Mouse (Mus musculus) layer of hippocampus, adult 9-11 months (tissue): Measurements from ENCODE around the gene Ubxn6.
"Not testable (repeated sequence)": the region's sequence is repeated elsewhere in the genome, so short reads cannot be mapped to it uniquely, and the experiment has no call there.

Source experiments
- DNase-seq: peaks from one replicate; pipeline ENCODE4 v3.0.0; 2022

Ubxn6 gene

DNA sequence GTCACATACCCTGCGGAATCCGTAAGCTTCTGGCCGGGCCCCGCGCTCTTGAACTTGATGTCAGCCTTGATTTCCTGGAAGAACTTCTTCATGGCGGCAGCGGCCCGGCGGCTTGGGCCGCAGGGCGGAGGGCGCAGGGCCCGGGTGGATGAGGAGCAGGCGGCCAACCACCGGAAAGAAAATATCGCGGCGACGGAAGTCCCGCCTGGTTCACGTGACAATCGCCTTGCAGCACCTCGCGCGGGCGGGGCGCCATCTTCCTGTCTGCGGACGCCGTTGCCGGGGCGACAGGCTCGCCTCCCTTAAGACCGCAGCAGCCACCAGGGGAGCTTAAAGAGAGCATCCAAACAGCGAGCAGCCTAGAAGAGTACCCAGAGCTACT, at the start of gene Ubxn6:
Gene Ubxn6 (minus strand): TSS at position 202 of the 382 bp plus-strand sequence.
- DNase-seq = peak; percentile 98

- no peak for DNase-seq
Measured at GRCm38 (mm10) chr17:56123681-56124340, 49.0 kb upstream of the Ubxn6 start.

DNA sequence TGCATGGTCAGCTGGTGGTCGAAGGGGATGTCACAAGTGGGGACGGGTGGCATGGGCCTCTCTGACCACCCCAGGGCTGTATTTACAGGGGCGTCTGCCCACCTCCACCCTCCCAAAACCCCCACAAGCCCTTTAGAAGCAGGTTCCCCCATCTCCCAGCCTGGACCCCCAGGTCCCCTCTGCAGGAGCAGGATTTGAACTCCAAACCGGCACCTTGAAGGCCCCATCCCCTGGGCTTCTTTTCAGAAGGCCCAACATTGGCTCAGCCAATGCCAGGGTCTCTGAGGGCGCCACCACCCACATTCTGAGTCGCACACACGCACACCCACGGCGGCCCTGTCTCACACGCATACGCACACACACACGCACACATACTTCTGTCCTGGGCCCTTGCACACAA, 48.3 kb upstream of the Ubxn6 start:
- no peak for DNase-seq

DNA sequence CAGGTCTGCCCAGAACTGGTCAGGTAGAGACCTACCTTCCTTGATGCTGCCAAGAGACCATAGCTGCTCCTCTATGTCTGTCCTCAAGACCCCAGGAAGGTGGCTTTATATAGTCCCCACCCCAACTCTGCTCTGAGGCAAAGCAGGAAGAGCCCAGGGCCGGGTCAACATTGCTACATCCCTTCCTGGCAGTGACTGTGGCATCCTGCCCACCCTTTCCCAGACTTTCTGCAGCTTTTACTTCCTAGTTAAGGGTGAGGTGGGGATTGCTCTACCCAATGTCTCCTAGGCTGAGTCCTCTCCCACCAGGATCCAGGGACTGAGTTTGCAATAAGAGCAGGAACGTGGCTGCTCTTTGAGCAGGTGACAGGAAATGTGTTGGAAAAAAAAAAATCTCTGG, 47.0 kb upstream of the Ubxn6 start, which contains the start of gene Lrg1:
Gene Lrg1 (minus strand): TSS at position 176 of the 400 bp plus-strand sequence.
- no peak for DNase-seq

GRCm38 (mm10) chr17:56119981-56120880, 45.4 kb upstream of the Ubxn6 start:
- no peak for DNase-seq

- no peak for DNase-seq
Measured at GRCm38 (mm10) chr17:56119431-56119830, 44.6 kb upstream of the Ubxn6 start.

- no peak for DNase-seq
Measured at GRCm38 (mm10) chr17:56117251-56117710, 42.5 kb upstream of the Ubxn6 start, which contains the start of gene Plin5. Gene Plin5 (minus strand): TSS chr17:56117596.

DNA sequence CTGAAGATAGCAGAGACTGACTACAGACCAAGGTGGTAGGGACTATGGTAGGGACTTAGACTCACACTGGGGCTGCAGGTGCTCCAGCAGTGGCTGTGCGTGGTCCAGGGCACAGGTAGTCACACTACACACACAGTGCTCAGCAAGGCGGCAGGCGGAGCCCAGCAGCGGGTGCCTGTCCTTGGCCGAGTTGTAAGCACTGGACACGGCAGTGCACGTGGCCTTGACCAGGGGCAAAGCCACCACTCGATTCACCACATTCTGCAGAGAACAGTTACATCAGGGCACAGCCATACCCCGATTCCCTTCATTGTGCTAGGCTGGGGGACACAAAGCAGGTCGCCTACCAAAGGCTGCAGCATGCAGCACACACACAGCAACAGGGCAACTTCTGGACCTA, 41.4 kb upstream of the Ubxn6 start:
- DNase-seq = no peak

- no peak for DNase-seq
Measured at GRCm38 (mm10) chr17:56112743-56113142, 37.9 kb upstream of the Ubxn6 start.

DNA sequence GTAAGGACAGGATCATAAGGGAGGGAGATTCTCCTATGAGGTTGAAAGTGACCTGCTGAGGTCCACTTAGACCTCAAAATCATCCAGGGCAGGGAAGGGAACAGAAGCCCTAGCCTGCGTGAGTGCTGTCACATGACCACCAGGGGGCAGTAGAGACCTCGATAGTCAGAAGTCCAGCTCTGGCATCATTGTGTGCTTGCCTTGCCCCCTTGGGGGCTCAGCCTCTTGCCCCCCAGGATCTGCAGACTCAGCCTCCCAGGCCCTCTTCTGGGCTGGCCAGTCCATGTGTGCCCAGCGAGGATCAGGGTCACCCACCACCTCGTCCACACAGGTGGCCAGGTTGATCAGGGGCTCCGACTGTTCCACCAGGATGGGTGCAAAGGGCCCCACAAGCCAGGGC, 37.0 kb upstream of the Ubxn6 start:
- no peak for DNase-seq

- DNase-seq = no peak
Measured at GRCm38 (mm10) chr17:56111021-56111420, 36.2 kb upstream of the Ubxn6 start.

GRCm38 (mm10) chr17:56110571-56110970, 35.7 kb upstream of the Ubxn6 start:
- DNase-seq = no peak

DNA sequence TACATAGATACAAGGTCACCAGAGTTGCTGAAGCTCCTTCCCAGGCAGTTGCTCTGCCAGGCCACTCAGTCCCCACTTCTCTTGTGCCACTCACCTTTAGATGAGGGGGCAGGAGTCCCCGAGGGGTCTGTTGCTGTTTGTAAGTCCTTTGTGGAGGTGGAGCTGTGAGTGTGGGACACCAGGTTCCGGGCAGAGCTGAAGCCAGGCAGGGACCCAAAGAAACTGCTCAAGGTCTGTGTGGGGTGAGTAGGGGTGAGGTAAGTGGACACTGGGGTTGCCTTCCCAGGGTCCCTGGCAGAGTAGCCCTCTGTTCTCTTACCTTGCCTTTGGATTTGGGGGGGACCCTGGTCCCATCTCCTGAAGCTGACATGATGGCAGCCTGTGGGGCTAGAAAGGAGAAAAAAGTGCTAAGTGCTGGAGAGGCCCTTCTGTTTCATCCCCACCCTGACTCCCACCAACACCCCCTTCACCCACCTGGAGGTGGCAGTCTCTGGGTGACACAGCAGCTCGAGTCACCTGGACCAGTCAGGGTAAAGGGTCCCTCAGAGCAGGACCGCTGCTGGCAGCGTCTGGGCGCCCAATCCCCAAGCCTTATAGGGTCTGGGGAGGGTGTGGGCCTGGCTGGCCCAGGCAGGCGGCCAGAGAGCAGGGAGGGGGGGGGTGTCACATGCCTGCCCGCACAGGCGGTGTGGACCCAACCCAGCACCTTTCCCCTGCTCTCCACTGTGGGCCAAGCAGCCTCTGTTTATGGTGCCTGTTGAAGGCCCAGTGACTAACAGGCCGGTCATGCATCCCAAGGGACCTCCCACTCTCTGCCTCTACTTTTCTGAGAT, 34.6 kb upstream of the Ubxn6 start, which contains the start of gene Plin4:
Gene Plin4 (minus strand): TSS at position 585 of the 833 bp plus-strand sequence.
- DNase-seq = no peak

GRCm38 (mm10) chr17:56108334-56109044, 33.7 kb upstream of the Ubxn6 start:
- DNase-seq = peak; percentile 91

DNA sequence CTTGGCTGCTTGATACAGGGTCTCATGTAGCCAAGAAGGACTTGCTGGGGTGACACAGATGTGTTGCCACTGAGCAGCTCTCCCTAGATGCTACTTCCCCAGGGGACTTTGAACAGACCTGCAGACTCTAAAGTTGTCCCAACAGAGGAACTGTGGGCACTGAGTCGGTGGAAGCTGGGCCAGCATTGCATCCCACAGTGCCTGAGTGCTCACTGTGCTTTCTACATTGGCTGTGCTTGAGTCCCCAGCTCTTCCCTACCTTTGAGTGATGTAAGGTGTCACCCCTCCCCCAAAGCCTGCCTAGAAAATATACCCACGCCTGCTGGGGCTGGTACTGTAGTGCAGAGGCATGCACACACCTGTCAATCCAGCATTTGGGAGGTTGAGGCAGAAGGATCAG, 32.9 kb upstream of the Ubxn6 start:
- no peak for DNase-seq

- DNase-seq = no peak
Measured at GRCm38 (mm10) chr17:56106981-56107380, 32.2 kb upstream of the Ubxn6 start.

GRCm38 (mm10) chr17:56106436-56106835, 31.6 kb upstream of the Ubxn6 start:
- DNase-seq = not testable (repeated sequence)

GRCm38 (mm10) chr17:56104821-56105220, 30.0 kb upstream of the Ubxn6 start:
- not testable (repeated sequence) for DNase-seq

- DNase-seq = no peak
Measured at GRCm38 (mm10) chr17:56103465-56104285, 28.8 kb upstream of the Ubxn6 start.

DNA sequence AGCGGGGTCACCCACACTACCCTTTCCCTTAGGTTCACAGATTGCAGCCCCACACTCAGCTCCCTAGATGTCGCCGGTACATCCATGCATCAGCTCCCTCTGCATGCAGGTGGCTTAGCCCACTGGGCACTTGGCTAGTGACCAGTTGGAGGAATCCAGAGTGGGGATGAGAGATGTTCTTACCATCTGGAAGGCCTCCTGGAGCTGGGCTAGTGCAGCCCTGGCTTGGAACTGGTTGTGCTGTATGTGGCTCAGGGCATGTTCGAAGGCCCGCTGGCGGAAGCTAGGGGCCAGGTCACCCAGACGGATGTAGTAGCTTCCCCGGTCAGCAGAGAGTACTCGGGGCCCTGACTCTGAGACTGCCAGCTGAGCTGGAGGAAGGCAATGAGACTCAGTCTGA, 28.1 kb upstream of the Ubxn6 start:
- DNase-seq = no peak

- DNase-seq = no peak
Measured at GRCm38 (mm10) chr17:56102158-56102557, 27.3 kb upstream of the Ubxn6 start.
